Mouse (Mus musculus) myocyte (in vitro differentiated cells): Measurements from ENCODE around the gene Bcas3.
A peak's percentile ranks its signal among the peaks of the same experiment; 100 is the strongest.

Experiments used
- CEBPB ChIP-seq: IDR thresholded peaks from 2 replicates; pipeline ENCODE4 v1.6.1; 2011; ENCODE audit warnings: mild to moderate bottlenecking, moderate library complexity; ENCODE audit not compliant: poor library complexity, insufficient read depth, severe bottlenecking
- E2F4 ChIP-seq: IDR thresholded peaks from one replicate; pipeline ENCODE4 v1.6.1; 2011; ENCODE audit warnings: mild to moderate bottlenecking, control low read depth, moderate library complexity; ENCODE audit not compliant: insufficient read depth
- MAX ChIP-seq: IDR thresholded peaks from one replicate; pipeline ENCODE4 v1.6.1; 2011; ENCODE audit warnings: low read depth, mild to moderate bottlenecking, control low read depth
- MYOD1 ChIP-seq, 3 experiments: IDR thresholded peaks; one replicate each; pipeline ENCODE4 v1.6.1; 2011; ENCODE audit warnings: control low read depth in 2 of 3, low read depth in 2 of 3, mild to moderate bottlenecking in 2 of 3, moderate library complexity in 1 of 3; ENCODE audit not compliant: insufficient read length in 2 of 3, control insufficient read depth in 1 of 3
- MYOG ChIP-seq, 3 experiments: IDR thresholded peaks; one replicate each; pipeline ENCODE4 v1.6.1; 2011; ENCODE audit warnings: control low read depth in 2 of 3, low read depth in 2 of 3, mild to moderate bottlenecking in 2 of 3; ENCODE audit not compliant: insufficient read length in 2 of 3, control insufficient read depth in 1 of 3, insufficient read depth in 1 of 3
- POLR2A ChIP-seq: IDR thresholded peaks from one replicate; pipeline ENCODE4 v1.6.1; 2011; ENCODE audit warnings: low read depth, mild to moderate bottlenecking, control low read depth, moderate library complexity; ENCODE audit not compliant: insufficient read length
- POLR2AphosphoS2 ChIP-seq: IDR thresholded peaks from one replicate; pipeline ENCODE4 v1.6.1; 2011; ENCODE audit warnings: low read depth, control low read depth; ENCODE audit not compliant: insufficient read length
- REST ChIP-seq: IDR thresholded peaks from one replicate; pipeline ENCODE4 v1.6.1; 2011; ENCODE audit warnings: mild to moderate bottlenecking, control low read depth, moderate library complexity; ENCODE audit not compliant: insufficient read depth, insufficient read length
- SRF ChIP-seq: IDR thresholded peaks from one replicate; pipeline ENCODE4 v1.6.1; 2011; ENCODE audit warnings: low read depth; ENCODE audit not compliant: control insufficient read depth, insufficient read length
- TCF12 ChIP-seq: IDR thresholded peaks from one replicate; pipeline ENCODE4 v1.6.1; 2011; ENCODE audit warnings: mild to moderate bottlenecking, control low read depth; ENCODE audit not compliant: poor library complexity, insufficient read depth, severe bottlenecking
- TCF3 ChIP-seq: IDR thresholded peaks from one replicate; pipeline ENCODE4 v1.6.1; 2011; ENCODE audit warnings: low read depth, control low read depth; ENCODE audit not compliant: insufficient read length
- USF1 ChIP-seq: IDR thresholded peaks from one replicate; pipeline ENCODE4 v1.6.1; 2011; ENCODE audit warnings: low read depth, mild to moderate bottlenecking, control low read depth, moderate library complexity

DNA sequence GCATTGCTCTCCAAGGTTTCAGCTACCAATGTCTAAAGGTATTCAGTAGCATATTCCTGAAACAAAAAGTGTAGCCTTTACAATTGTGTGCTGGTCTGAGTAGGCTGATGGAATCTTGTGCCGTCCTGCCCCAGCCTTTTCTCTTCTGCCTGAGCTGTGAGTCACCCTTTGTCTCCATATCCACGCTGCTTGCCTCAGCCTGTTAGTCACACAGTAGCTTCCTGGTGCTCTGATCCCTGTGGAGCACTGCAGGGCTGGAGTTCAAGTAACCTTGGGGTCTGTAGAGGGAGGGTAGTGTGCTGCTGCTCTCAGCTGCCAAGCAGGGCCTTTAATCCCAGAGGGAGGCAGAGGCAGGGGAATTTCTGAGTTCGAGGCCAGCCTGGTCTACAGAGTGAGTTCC lies 14.9 kb downstream of the Bcas3 start:
- TF ChIP-seq USF1 (no peak), MAX (no peak), POLR2A (no peak), CEBPB (peak; percentile 28; the same call in 1 of the 2 replicates), POLR2AphosphoS2 (no peak), MYOG (IDR thresholded peaks at IDR 0.05; ENCODE audit: control insufficient read depth in 1 of 3, insufficient read depth in 1 of 3, insufficient read length in 2 of 3, low read depth in 2 of 3) (no peak), TCF3 (no peak), TCF12 (no peak), E2F4 (no peak), REST (no peak), MYOD1 (IDR thresholded peaks at IDR 0.05; ENCODE audit: control insufficient read depth in 1 of 3, insufficient read length in 2 of 3, low read depth in 2 of 3) (no peak), SRF (no peak)
